Mouse (Mus musculus): ENCODE data around the gene Slit3.

Gene Slit3

GRCm38 (mm10) chr11:35639428-35639827, 518.4 kb downstream of the Slit3 start:
- no peak for DNase-seq

GRCm38 (mm10) chr11:35651286-35651685, 530.3 kb downstream of the Slit3 start:
- DNase-seq, result no peak

GRCm38 (mm10) chr11:35655836-35656235, 534.8 kb downstream of the Slit3 start:
- DNase-seq, result no peak

- no peak for DNase-seq
These were observed 536.6 kb downstream of the Slit3 start for GRCm38 (mm10) chr11:35657582-35657981.

GRCm38 (mm10) chr11:35660967-35661366, 539.9 kb downstream of the Slit3 start:
- DNase-seq, result no peak

GRCm38 (mm10) chr11:35662945-35663344, 541.9 kb downstream of the Slit3 start:
- no peak for DNase-seq

GRCm38 (mm10) chr11:35663661-35664060, 542.6 kb downstream of the Slit3 start:
- DNase-seq, result no peak

- DNase-seq, result peak in 1 of 2 experiments; percentile 59
These were observed 544.0 kb downstream of the Slit3 start for GRCm38 (mm10) chr11:35664991-35665390.

- peak in 1 of 2 experiments; percentile 38 for DNase-seq
These were observed 546.4 kb downstream of the Slit3 start for GRCm38 (mm10) chr11:35667428-35667827.

- peak in 1 of 2 experiments; percentile 13 for DNase-seq
These were observed 547.1 kb downstream of the Slit3 start for GRCm38 (mm10) chr11:35668138-35668537.

- no peak for DNase-seq
These were observed 547.7 kb downstream of the Slit3 start for GRCm38 (mm10) chr11:35668750-35669149.

- DNase-seq, result no peak
These were observed 548.5 kb downstream of the Slit3 start for GRCm38 (mm10) chr11:35669536-35669935.

GRCm38 (mm10) chr11:35670181-35670580, 549.2 kb downstream of the Slit3 start:
- no peak for DNase-seq

- no peak for DNase-seq
These were observed 549.7 kb downstream of the Slit3 start for GRCm38 (mm10) chr11:35670746-35671145.

GRCm38 (mm10) chr11:35673050-35673449, 552.0 kb downstream of the Slit3 start:
- peak; percentile 16 to 46 for DNase-seq

- DNase-seq, result no peak
These were observed 553.2 kb downstream of the Slit3 start for GRCm38 (mm10) chr11:35674242-35674641.

- DNase-seq, result no peak
These were observed 555.7 kb downstream of the Slit3 start for GRCm38 (mm10) chr11:35676744-35677143.

GRCm38 (mm10) chr11:35679976-35680375, 559.0 kb downstream of the Slit3 start:
- DNase-seq, result no peak

- no peak for DNase-seq
These were observed 566.3 kb downstream of the Slit3 start for GRCm38 (mm10) chr11:35687316-35687715.

GRCm38 (mm10) chr11:35690515-35691281, 569.7 kb downstream of the Slit3 start:
- no peak for DNase-seq

- DNase-seq, result peak; percentile 25 to 75
These were observed 572.1 kb downstream of the Slit3 start for GRCm38 (mm10) chr11:35693136-35693535.

GRCm38 (mm10) chr11:35693625-35694024, 572.6 kb downstream of the Slit3 start:
- DNase-seq, result no peak

- no peak for DNase-seq
These were observed 576.5 kb downstream of the Slit3 start for GRCm38 (mm10) chr11:35697476-35697875.

GRCm38 (mm10) chr11:35698901-35699300, 577.9 kb downstream of the Slit3 start:
- DNase-seq, result peak; percentile 53 to 80

- no peak for DNase-seq
These were observed 582.4 kb downstream of the Slit3 start for GRCm38 (mm10) chr11:35703471-35703870.

Measured in kidney, postnatal 36 days (tissue).